ENCODE assay signal across 16 mouse cellular contexts in the genomic region with DNA sequence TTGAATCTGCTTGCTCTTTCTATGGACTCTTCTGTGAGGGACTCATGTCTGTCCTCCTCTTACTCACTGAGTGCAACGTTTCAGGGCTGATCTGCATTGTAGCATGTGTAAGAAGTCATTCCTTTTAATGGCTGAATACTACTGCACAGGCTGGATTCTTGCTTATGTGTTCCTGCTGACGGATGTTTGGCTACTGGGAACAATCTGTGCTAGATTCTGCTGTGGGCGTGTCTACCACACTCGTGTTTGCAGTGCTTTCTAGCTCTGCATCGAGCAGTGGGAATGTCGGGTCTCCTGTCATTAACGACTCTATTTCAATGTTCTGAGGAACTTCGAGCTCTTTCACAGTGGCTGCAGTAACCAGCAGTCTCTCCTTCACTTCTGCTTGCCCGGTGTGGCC. TPM values are rescaled to one million over a fixed set of nuclear protein-coding genes. Genes with fewer than 3 reads are reported as not detected.
DNase-seq lines count a peak whose midpoint lies in the region; ATAC-seq and TF ChIP-seq lines count a peak whose summit lies in the region.
"Had no signal": no experiment of that assay in that cellular context is flagged by ENCODE, and none has a peak within 500 bp of the region (broad histone marks: within the 10 kb centered on the region; RNA-seq: fewer than 3 reads in every experiment).

No protein-coding gene starts in this region.

- no peak for ATAC-seq in kidney, embryonic 16.5 days (ENCODE audit: low FRiP score, low TSS enrichment)
- ATAC-seq in embryonic facial prominence, embryonic 13.5 days (ENCODE audit: insufficient number of reproducible peaks, insufficient read depth, low FRiP score, low TSS enrichment, low read depth) = no peak
- ATAC-seq in embryonic facial prominence, embryonic 15.5 days (ENCODE audit: insufficient number of reproducible peaks, low FRiP score, low TSS enrichment, low read depth) = no peak
- no peak for ATAC-seq in stomach, embryonic 14.5 days (ENCODE audit: insufficient number of reproducible peaks, insufficient read depth, low FRiP score, low read depth)
- ATAC-seq: CD4-positive, CD25-positive, alpha-beta regulatory T cell, adult 4 months had no signal

- peak overlapping the region; percentile 37; the same call in 1 of the 2 replicates for H3K27ac ChIP-seq in kidney, embryonic 16.5 days (ENCODE audit: low read length)
- no peak overlapping the region for H3K27ac ChIP-seq in embryonic facial prominence, embryonic 13.5 days
- H3K27ac ChIP-seq in embryonic facial prominence, embryonic 15.5 days (replicated peaks) = peak overlapping the region; percentile 71
- peak overlapping the region; percentile 21; the same call in 1 of the 2 replicates for H3K27ac ChIP-seq in stomach, embryonic 14.5 days (ENCODE audit: low read length)
- H3K27ac ChIP-seq in cerebellum, adult 2 months (ENCODE audit: insufficient read depth, low read length) = no peak overlapping the region
- H3K27ac ChIP-seq: hindbrain, embryonic 12.5 days; liver, embryonic 15.5 days; neural tube, embryonic 13.5 days had no signal

- no peak for DNase-seq in kidney, adult 18-20 months
- DNase-seq in cerebellum, adult 9-10 months = no peak
- no peak for DNase-seq in cerebellum, adult 2 months
- DNase-seq: adrenal gland, adult 8-10 months; cerebellum, adult 9-11 months; gastrocnemius, postnatal 25 days; kidney, postnatal 4 days; retina, postnatal 1 day had no signal

- TF ChIP-seq CTCF in cerebellum, adult 2 months (IDR thresholded peaks at IDR 0.05; ENCODE audit: borderline replicate concordance, insufficient read depth, low read depth, low read length) = no peak

- no peak for TF ChIP-seq POLR2A in cerebellum, adult 2 months (IDR thresholded peaks at IDR 0.05; ENCODE audit: borderline replicate concordance, insufficient read depth, low read length)

- no peak overlapping the region for H3K4me2 ChIP-seq in kidney, embryonic 16.5 days (replicated peaks; ENCODE audit: low read depth, low read length)
- no peak overlapping the region for H3K4me2 ChIP-seq in embryonic facial prominence, embryonic 13.5 days
- no peak overlapping the region for H3K4me2 ChIP-seq in embryonic facial prominence, embryonic 15.5 days (replicated peaks)
- no peak overlapping the region for H3K4me2 ChIP-seq in stomach, embryonic 14.5 days (replicated peaks; ENCODE audit: low read depth, low read length)
- H3K4me2 ChIP-seq: hindbrain, embryonic 12.5 days; liver, embryonic 15.5 days; neural tube, embryonic 13.5 days had no signal

- no peaks in the 10 kb centered on the region for H3K9me3 ChIP-seq in kidney, embryonic 16.5 days (ENCODE audit: low read length)
- no peaks in the 10 kb centered on the region for H3K9me3 ChIP-seq in embryonic facial prominence, embryonic 13.5 days
- H3K9me3 ChIP-seq in embryonic facial prominence, embryonic 15.5 days (replicated peaks) = no peaks in the 10 kb centered on the region
- H3K9me3 ChIP-seq in stomach, embryonic 14.5 days (ENCODE audit: control insufficient read depth, low read depth, low read length) = no peaks in the 10 kb centered on the region
- H3K9me3 ChIP-seq: hindbrain, embryonic 12.5 days; liver, embryonic 15.5 days; neural tube, embryonic 13.5 days had no signal

- H3K36me3 ChIP-seq in kidney, embryonic 16.5 days (ENCODE audit: insufficient read depth, low read length) = peaks cover 36% of the 10 kb centered on the region
- H3K36me3 ChIP-seq in embryonic facial prominence, embryonic 13.5 days = peaks cover 56% of the 10 kb centered on the region
- H3K36me3 ChIP-seq in embryonic facial prominence, embryonic 15.5 days = peaks cover 8% of the 10 kb centered on the region
- peaks cover 16% of the 10 kb centered on the region for H3K36me3 ChIP-seq in stomach, embryonic 14.5 days (ENCODE audit: control insufficient read depth, insufficient read depth, low read length)
- H3K36me3 ChIP-seq: liver, embryonic 15.5 days had no signal

- H3K27me3 ChIP-seq in kidney, embryonic 16.5 days (ENCODE audit: insufficient read depth, low read length) = no peaks in the 10 kb centered on the region
- H3K27me3 ChIP-seq in embryonic facial prominence, embryonic 13.5 days = no peaks in the 10 kb centered on the region
- H3K27me3 ChIP-seq in embryonic facial prominence, embryonic 15.5 days = no peaks in the 10 kb centered on the region
- H3K27me3 ChIP-seq in stomach, embryonic 14.5 days (ENCODE audit: control insufficient read depth, insufficient read depth, low read length) = no peaks in the 10 kb centered on the region
- no peaks in the 10 kb centered on the region for H3K27me3 ChIP-seq in cerebellum, adult 2 months (ENCODE audit: control insufficient read depth, insufficient read depth, low read length)
- H3K27me3 ChIP-seq: hindbrain, embryonic 12.5 days; liver, embryonic 15.5 days; neural tube, embryonic 13.5 days had no signal

- WGBS in kidney, embryonic 16.5 days = 62% methylated on average over 9 of the region's 9 CpGs
- 64% methylated on average over 9 of the region's 9 CpGs for WGBS in embryonic facial prominence, embryonic 13.5 days
- WGBS in embryonic facial prominence, embryonic 15.5 days = 45% methylated on average over 9 of the region's 9 CpGs
- WGBS in stomach, embryonic 14.5 days = 50% methylated on average over 9 of the region's 9 CpGs
- WGBS in cerebellum, adult 2 months = 85% methylated on average over 9 of the region's 9 CpGs

- H3K4me1 ChIP-seq in kidney, embryonic 16.5 days (ENCODE audit: insufficient read depth, low read length) = peaks cover 25% of the 10 kb centered on the region
- peaks cover 47% of the 10 kb centered on the region for H3K4me1 ChIP-seq in embryonic facial prominence, embryonic 13.5 days
- H3K4me1 ChIP-seq in embryonic facial prominence, embryonic 15.5 days = peaks cover 48% of the 10 kb centered on the region
- peaks cover 26% of the 10 kb centered on the region for H3K4me1 ChIP-seq in stomach, embryonic 14.5 days (ENCODE audit: control insufficient read depth, insufficient read depth, low read length)
- H3K4me1 ChIP-seq in cerebellum, adult 2 months (ENCODE audit: control insufficient read depth, insufficient read depth, low read length) = peaks cover 11% of the 10 kb centered on the region
- H3K4me1 ChIP-seq: liver, embryonic 15.5 days had no signal

- H3K4me3 ChIP-seq in kidney, embryonic 16.5 days (ENCODE audit: low read length) = no peak overlapping the region
- H3K4me3 ChIP-seq in embryonic facial prominence, embryonic 13.5 days = no peak overlapping the region
- H3K4me3 ChIP-seq in embryonic facial prominence, embryonic 15.5 days (replicated peaks) = no peak overlapping the region
- no peak overlapping the region for H3K4me3 ChIP-seq in stomach, embryonic 14.5 days (ENCODE audit: low read depth, low read length)
- H3K4me3 ChIP-seq in cerebellum, adult 2 months (replicated peaks; ENCODE audit: insufficient read depth, low read depth, low read length) = no peak overlapping the region
- H3K4me3 ChIP-seq: hindbrain, embryonic 12.5 days; liver, embryonic 15.5 days; neural tube, embryonic 13.5 days had no signal

- H3K9ac ChIP-seq in kidney, embryonic 16.5 days (replicated peaks; ENCODE audit: low read length) = no peak overlapping the region
- H3K9ac ChIP-seq in embryonic facial prominence, embryonic 13.5 days = 0 out of 2 replicates have a peak overlapping the region, but pooled peaks have one; percentile 6
- H3K9ac ChIP-seq in embryonic facial prominence, embryonic 15.5 days = no peak overlapping the region
- no peak overlapping the region for H3K9ac ChIP-seq in stomach, embryonic 14.5 days (replicated peaks; ENCODE audit: low read depth, low read length)
- H3K9ac ChIP-seq: hindbrain, embryonic 12.5 days; liver, embryonic 15.5 days; neural tube, embryonic 13.5 days had no signal

RNA-seq across cellular contexts. Expression of a gene that starts 13.8 kb away (rescaled TPM):
- polyA plus RNA-seq in kidney, embryonic 16.5 days (2015; fragmentation: Nextera tagmentation; extraction: Ambion mirVana) = 442 and 470 TPM in 2 replicates
- polyA plus RNA-seq in embryonic facial prominence, embryonic 13.5 days (2015; fragmentation: Nextera tagmentation; extraction: Ambion mirVana) = 771 and 792 TPM in 2 replicates
- polyA plus RNA-seq in embryonic facial prominence, embryonic 15.5 days (2015; fragmentation: Nextera tagmentation; extraction: Ambion mirVana) = 923 and 969 TPM in 2 replicates
- 633 and 721 TPM in 2 replicates for polyA plus RNA-seq in stomach, embryonic 14.5 days (2014; fragmentation: Nextera tagmentation; extraction: Ambion mirVana)
- polyA plus RNA-seq in cerebellum, adult 2 months (2012; rRNA removed) = 3.1 and 3.4 TPM in 2 replicates
- polyA plus RNA-seq: CD4-positive, CD25-positive, alpha-beta regulatory T cell, adult 4 months had no signal

RNA-seq across cellular contexts. Expression of a gene that starts 36.3 kb away (rescaled TPM):
- 10.1 and 11.3 TPM in 2 replicates for polyA plus RNA-seq in kidney, embryonic 16.5 days (2015; fragmentation: Nextera tagmentation; extraction: Ambion mirVana)
- 6.1 and 7.8 TPM in 2 replicates for polyA plus RNA-seq in embryonic facial prominence, embryonic 13.5 days (2015; fragmentation: Nextera tagmentation; extraction: Ambion mirVana)
- 6.9 and 7.0 TPM in 2 replicates for polyA plus RNA-seq in embryonic facial prominence, embryonic 15.5 days (2015; fragmentation: Nextera tagmentation; extraction: Ambion mirVana)
- polyA plus RNA-seq in stomach, embryonic 14.5 days (2014; fragmentation: Nextera tagmentation; extraction: Ambion mirVana) = 5.9 and 7.4 TPM in 2 replicates
- polyA plus RNA-seq in cerebellum, adult 2 months (2012; rRNA removed) = 39.4 and 41.3 TPM in 2 replicates

RNA-seq across cellular contexts. Expression of a gene that starts 37.4 kb away (rescaled TPM):
- 48.9 and 50.7 TPM in 2 replicates for polyA plus RNA-seq in kidney, embryonic 16.5 days (2015; fragmentation: Nextera tagmentation; extraction: Ambion mirVana)
- 38.9 and 40.2 TPM in 2 replicates for polyA plus RNA-seq in embryonic facial prominence, embryonic 13.5 days (2015; fragmentation: Nextera tagmentation; extraction: Ambion mirVana)
- 47.2 and 48.1 TPM in 2 replicates for polyA plus RNA-seq in embryonic facial prominence, embryonic 15.5 days (2015; fragmentation: Nextera tagmentation; extraction: Ambion mirVana)
- 36.0 and 37.1 TPM in 2 replicates for polyA plus RNA-seq in stomach, embryonic 14.5 days (2014; fragmentation: Nextera tagmentation; extraction: Ambion mirVana)
- 194 and 198 TPM in 2 replicates for polyA plus RNA-seq in cerebellum, adult 2 months (2012; rRNA removed)

RNA-seq across cellular contexts. Expression of a gene that starts 54.1 kb away (rescaled TPM):
- polyA plus RNA-seq in kidney, embryonic 16.5 days (2015; fragmentation: Nextera tagmentation; extraction: Ambion mirVana) = 94.5 and 99.0 TPM in 2 replicates
- 76.7 and 83.5 TPM in 2 replicates for polyA plus RNA-seq in embryonic facial prominence, embryonic 13.5 days (2015; fragmentation: Nextera tagmentation; extraction: Ambion mirVana)
- polyA plus RNA-seq in embryonic facial prominence, embryonic 15.5 days (2015; fragmentation: Nextera tagmentation; extraction: Ambion mirVana) = 88.0 and 93.4 TPM in 2 replicates
- 67.0 and 77.1 TPM in 2 replicates for polyA plus RNA-seq in stomach, embryonic 14.5 days (2014; fragmentation: Nextera tagmentation; extraction: Ambion mirVana)
- polyA plus RNA-seq in cerebellum, adult 2 months (2012; rRNA removed) = 66.3 and 68.7 TPM in 2 replicates

Comparison
In these comparisons a context has a peak if more than half of its experiments do, and no peak if none do; other contexts are left out.
1. H3K27ac ChIP-seq: peak in kidney, embryonic 16.5 days (single experiment), embryonic facial prominence, embryonic 15.5 days (single experiment) and stomach, embryonic 14.5 days (single experiment); none in embryonic facial prominence, embryonic 13.5 days (single experiment) and cerebellum, adult 2 months (single experiment).
2. RNA of a gene that starts 13.8 kb away (polyA plus RNA-seq): 923 to 969 TPM in embryonic facial prominence, embryonic 15.5 days, 771 to 792 TPM in embryonic facial prominence, embryonic 13.5 days, 633 to 721 TPM in stomach, embryonic 14.5 days and 442 to 470 TPM in kidney, embryonic 16.5 days; 3.1 to 3.4 TPM in cerebellum, adult 2 months; every median in the first group is over 100 times any median in the second.